Mouse (Mus musculus): Measurements from ENCODE around the gene Pilrb1. TPM values are rescaled to one million over a fixed set of nuclear protein-coding genes. Genes with fewer than 3 reads are reported as not detected.
"Not testable (repeated sequence)": the region's sequence is repeated elsewhere in the genome, so short reads cannot be mapped to it uniquely, and the experiment has no call there.

The Pilrb1 gene
- 0.47 TPM in 1 of 2 replicates, not detected in the other for polyA plus RNA-seq (2015; fragmentation: Nextera tagmentation; extraction: Ambion mirVana)

DNA sequence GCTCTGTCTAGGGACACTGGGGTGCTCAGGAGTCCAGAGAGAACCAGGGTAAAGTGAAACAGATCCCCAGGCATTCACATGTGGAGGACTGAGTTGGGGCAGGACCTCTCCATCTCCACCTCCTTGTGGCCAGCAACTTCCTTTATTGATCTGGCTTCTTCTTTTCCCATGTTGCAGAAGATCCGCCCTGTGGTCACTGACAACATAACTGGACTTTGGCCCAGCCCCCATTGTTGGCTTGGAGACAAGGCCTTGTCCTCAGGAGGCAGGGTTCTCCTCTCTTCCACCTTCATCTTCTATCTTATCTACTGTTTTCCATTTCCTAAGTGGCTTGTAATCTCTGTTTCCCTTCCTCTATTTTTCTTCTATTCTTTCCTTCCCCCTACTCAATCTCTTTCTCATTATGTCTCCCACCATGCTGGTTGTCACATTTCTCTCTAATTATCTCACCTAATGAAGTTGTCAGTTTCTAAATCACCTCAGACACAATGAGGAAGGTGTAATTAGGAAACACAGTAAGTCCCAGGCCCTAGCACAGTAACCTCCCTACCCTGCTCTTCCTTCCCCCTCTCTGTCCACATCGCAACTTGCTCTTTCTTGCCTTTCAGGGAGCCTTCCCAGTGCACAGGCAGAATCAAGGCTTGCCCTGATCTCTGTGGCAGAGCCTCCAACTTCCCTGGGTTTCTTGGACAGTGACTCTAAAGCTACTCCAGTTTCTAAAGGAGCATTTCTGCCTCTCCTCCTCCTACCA is at the start of gene Pilrb1:
Gene Pilrb1 (minus strand): TSS at position 147 of the 751 bp plus-strand sequence.
- not testable (repeated sequence) for ATAC-seq (ENCODE audit: low FRiP score, low TSS enrichment); H3K4me1 ChIP-seq (ENCODE audit: insufficient read depth, low read length); H3K27me3 ChIP-seq (ENCODE audit: insufficient read depth, low read length); H3K4me2 ChIP-seq (replicated peaks; ENCODE audit: low read depth, low read length); H3K9me3 ChIP-seq (ENCODE audit: low read length); H3K4me3 ChIP-seq (ENCODE audit: low read length); H3K9ac ChIP-seq (replicated peaks; ENCODE audit: low read length); H3K27ac ChIP-seq (ENCODE audit: low read length); H3K36me3 ChIP-seq (ENCODE audit: insufficient read depth, low read length)
- WGBS: 81% methylated on average over 2 of the region's 2 CpGs

DNA sequence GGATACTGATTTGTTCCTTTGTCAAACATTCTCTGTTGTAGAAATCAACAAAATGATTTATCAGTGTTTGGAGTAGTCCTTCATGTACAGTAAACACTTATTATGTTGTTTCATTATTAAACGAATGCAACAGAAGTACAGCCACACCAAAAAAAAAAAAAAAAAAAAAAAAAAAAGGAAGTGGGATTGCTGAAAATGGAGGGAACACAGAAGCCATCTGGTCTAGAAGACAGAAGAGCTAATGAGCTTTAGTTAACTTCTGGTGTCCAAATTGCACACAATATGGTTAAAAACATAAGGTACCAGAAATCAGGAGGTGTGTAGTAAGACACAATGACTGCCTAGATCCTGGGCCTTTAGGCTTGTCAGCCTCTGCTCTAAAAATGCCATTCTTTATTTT is 39.9 kb upstream of the Pilrb1 start:
- H3K9me3 ChIP-seq (ENCODE audit: low read length): no peaks in the 10 kb centered on the region
- no peak overlapping the region for H3K9ac ChIP-seq (replicated peaks; ENCODE audit: low read length)
- H3K27me3 ChIP-seq (ENCODE audit: insufficient read depth, low read length): no peaks in the 10 kb centered on the region
- H3K4me3 ChIP-seq (ENCODE audit: low read length): no peak overlapping the region
- 88% methylated on average over 1 of the region's 1 CpGs for WGBS
- H3K27ac ChIP-seq (ENCODE audit: low read length): no peak overlapping the region
- H3K4me2 ChIP-seq (replicated peaks; ENCODE audit: low read depth, low read length): no peak overlapping the region
- no peaks in the 10 kb centered on the region for H3K36me3 ChIP-seq (ENCODE audit: insufficient read depth, low read length)
- no peaks in the 10 kb centered on the region for H3K4me1 ChIP-seq (ENCODE audit: insufficient read depth, low read length)
- ATAC-seq (ENCODE audit: low FRiP score, low TSS enrichment): no peak

DNA sequence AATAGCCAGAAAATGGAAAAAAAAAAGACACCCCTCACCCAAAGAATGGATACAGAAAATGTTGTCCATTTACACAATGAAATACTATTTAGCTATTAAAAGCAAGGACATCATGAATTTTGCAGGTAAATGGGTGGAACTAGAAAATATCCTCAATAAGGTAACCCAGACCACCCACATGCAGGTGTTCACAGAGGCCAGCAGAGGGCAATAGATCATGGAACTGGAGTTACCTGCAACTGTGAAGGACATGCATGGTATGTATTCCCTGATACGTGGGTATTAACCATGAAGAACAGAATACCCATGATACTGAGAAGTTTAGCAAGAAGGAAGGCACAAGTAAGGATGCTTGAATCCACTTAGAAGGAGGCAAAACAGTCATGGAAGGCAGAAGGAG is 35.0 kb upstream of the Pilrb1 start:
- H3K27ac ChIP-seq (ENCODE audit: low read length): no peak overlapping the region
- no peaks in the 10 kb centered on the region for H3K9me3 ChIP-seq (ENCODE audit: low read length)
- H3K4me1 ChIP-seq (ENCODE audit: insufficient read depth, low read length): no peaks in the 10 kb centered on the region
- H3K4me2 ChIP-seq (replicated peaks; ENCODE audit: low read depth, low read length): no peak overlapping the region
- 41% methylated on average over 1 of the region's 1 CpGs for WGBS
- no peak overlapping the region for H3K4me3 ChIP-seq (ENCODE audit: low read length)
- H3K9ac ChIP-seq (replicated peaks; ENCODE audit: low read length): no peak overlapping the region
- ATAC-seq (ENCODE audit: low FRiP score, low TSS enrichment): no peak
- H3K36me3 ChIP-seq (ENCODE audit: insufficient read depth, low read length): no peaks in the 10 kb centered on the region
- no peaks in the 10 kb centered on the region for H3K27me3 ChIP-seq (ENCODE audit: insufficient read depth, low read length)

DNA sequence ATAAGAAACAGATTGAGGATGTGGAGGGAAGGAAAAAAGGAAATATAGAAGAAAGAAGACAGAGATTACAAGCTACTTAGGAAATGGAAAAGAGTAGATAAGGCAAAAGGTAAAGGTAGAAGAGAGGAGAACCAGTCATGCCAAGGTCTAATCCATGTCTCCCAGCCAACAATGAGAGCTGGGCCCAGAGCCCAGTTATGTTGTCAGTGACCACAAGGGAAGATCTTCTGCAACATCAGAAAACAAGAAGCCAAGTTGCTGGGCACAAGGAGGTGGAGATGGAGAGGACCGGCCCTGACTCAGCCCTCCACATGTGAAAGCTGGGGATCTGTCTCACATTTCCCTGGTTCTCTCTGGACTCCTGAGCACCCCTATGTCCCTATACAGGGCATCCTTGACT is 29.8 kb upstream of the Pilrb1 start:
- no peak overlapping the region for H3K27ac ChIP-seq (ENCODE audit: low read length)
- no peak overlapping the region for H3K4me3 ChIP-seq (ENCODE audit: low read length)
- H3K27me3 ChIP-seq (ENCODE audit: insufficient read depth, low read length): no peaks in the 10 kb centered on the region
- H3K4me2 ChIP-seq (replicated peaks; ENCODE audit: low read depth, low read length): no peak overlapping the region
- no peak overlapping the region for H3K9ac ChIP-seq (replicated peaks; ENCODE audit: low read length)
- H3K4me1 ChIP-seq (ENCODE audit: insufficient read depth, low read length): no peaks in the 10 kb centered on the region
- no peaks in the 10 kb centered on the region for H3K9me3 ChIP-seq (ENCODE audit: low read length)
- no peak for ATAC-seq (ENCODE audit: low FRiP score, low TSS enrichment)
- H3K36me3 ChIP-seq (ENCODE audit: insufficient read depth, low read length): no peaks in the 10 kb centered on the region
- 100% methylated on average over 1 of the region's 1 CpGs for WGBS

DNA sequence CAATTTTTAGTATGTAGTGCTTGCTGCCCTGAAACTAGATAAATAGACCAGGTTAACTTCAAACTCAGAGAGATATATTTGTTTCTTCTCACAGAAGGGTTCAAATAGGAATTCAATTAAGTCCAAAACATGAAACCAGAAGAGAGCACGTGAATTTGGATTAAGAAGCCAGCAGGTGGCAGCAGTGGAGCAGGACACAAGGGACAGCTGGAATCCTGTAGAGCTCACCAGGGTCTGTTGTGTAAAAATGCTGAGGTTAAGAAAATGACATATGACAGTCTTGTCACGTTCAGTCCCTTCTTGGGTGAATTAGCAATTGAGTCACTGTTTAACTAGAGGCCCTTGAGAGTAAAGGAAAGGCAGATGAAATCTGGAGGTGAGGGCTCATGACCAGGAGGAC is 28.0 kb upstream of the Pilrb1 start:
- Histone ChIP-seq H3K4me1 (ENCODE audit: insufficient read depth, low read length) (no peaks in the 10 kb centered on the region), H3K9me3 (ENCODE audit: low read length) (no peaks in the 10 kb centered on the region), H3K36me3 (ENCODE audit: insufficient read depth, low read length) (no peaks in the 10 kb centered on the region), H3K4me3 (ENCODE audit: low read length) (no peak overlapping the region), H3K4me2 (replicated peaks; ENCODE audit: low read depth, low read length) (no peak overlapping the region), H3K27me3 (ENCODE audit: insufficient read depth, low read length) (no peaks in the 10 kb centered on the region), H3K9ac (replicated peaks; ENCODE audit: low read length) (no peak overlapping the region), H3K27ac (ENCODE audit: low read length) (no peak overlapping the region)
- ATAC-seq (ENCODE audit: low FRiP score, low TSS enrichment): no peak
- 4% methylated on average over 2 of the region's 2 CpGs for WGBS

DNA sequence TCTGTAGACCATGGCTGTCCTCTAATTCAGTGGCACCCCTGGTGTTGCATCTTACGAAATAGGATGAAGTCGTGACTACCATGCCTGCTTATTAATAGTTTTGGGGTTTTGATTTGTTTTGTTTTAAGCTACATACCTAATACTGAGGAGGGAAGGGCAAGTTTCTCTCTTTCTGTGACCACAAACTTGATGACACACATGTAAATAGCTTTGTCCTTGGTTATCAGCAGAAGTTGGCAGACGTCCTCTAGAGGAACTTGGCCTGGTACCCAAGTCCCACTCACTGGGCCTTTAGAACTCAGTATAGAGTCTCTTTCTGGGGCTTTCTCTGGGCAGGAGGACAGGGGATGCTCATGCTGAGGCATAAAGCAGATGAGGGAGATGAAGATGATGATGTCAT is 25.4 kb upstream of the Pilrb1 start:
- Histone ChIP-seq H3K27me3 (ENCODE audit: insufficient read depth, low read length) (no peaks in the 10 kb centered on the region), H3K9me3 (ENCODE audit: low read length) (no peaks in the 10 kb centered on the region), H3K9ac (replicated peaks; ENCODE audit: low read length) (no peak overlapping the region), H3K4me2 (replicated peaks; ENCODE audit: low read depth, low read length) (no peak overlapping the region), H3K4me3 (ENCODE audit: low read length) (no peak overlapping the region), H3K4me1 (ENCODE audit: insufficient read depth, low read length) (no peaks in the 10 kb centered on the region), H3K36me3 (ENCODE audit: insufficient read depth, low read length) (no peaks in the 10 kb centered on the region), H3K27ac (ENCODE audit: low read length) (no peak overlapping the region)
- no peak for ATAC-seq (ENCODE audit: low FRiP score, low TSS enrichment)
- WGBS: 85% methylated on average over 3 of the region's 3 CpGs

DNA sequence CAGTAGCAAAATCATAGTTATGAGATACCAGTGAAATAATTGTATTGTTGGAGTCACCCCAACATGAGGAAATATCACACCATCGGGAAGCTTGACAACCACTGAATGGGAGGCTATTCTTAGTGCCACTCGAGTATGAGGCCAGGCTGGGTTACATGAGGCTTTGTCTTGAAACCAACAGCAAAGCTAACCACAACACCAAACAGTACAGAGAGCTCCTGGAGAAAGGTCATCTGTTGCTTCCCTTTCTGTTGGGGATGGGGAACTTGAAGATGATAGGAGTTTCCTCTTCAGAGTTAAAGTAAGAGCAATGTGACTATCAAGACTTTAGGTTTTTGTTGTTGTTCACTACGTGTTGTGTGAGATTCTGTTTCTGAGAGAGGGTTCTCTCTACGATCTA is 25.0 kb upstream of the Pilrb1 start:
- Histone ChIP-seq H3K4me3 (ENCODE audit: low read length) (no peak overlapping the region), H3K27me3 (ENCODE audit: insufficient read depth, low read length) (no peaks in the 10 kb centered on the region), H3K4me1 (ENCODE audit: insufficient read depth, low read length) (no peaks in the 10 kb centered on the region), H3K36me3 (ENCODE audit: insufficient read depth, low read length) (no peaks in the 10 kb centered on the region), H3K27ac (ENCODE audit: low read length) (no peak overlapping the region), H3K9me3 (ENCODE audit: low read length) (no peaks in the 10 kb centered on the region), H3K4me2 (replicated peaks; ENCODE audit: low read depth, low read length) (no peak overlapping the region), H3K9ac (replicated peaks; ENCODE audit: low read length) (no peak overlapping the region)
- 75% methylated on average over 4 of the region's 4 CpGs for WGBS
- no peak for ATAC-seq (ENCODE audit: low FRiP score, low TSS enrichment)

DNA sequence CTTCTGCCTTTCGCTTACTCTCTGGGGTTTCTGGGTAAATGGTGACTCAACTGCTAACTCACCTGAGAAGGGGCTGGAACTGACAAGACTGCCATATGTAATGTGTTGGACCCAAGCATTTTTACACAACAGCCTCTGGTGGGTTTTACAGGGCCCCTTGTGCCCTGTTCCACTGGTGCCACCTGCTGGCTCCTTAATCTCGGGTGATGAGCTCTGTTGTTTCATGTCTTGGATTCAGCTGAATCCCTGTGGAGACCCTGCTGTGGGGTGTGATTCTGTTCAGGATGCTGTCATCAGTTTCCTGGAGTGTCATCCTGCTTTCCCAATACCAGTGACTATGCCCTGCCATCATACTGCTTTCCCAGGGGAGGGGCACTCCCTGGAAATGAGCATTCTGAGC is 20.0 kb upstream of the Pilrb1 start:
- no peak for ATAC-seq (ENCODE audit: low FRiP score, low TSS enrichment)
- H3K27me3 ChIP-seq (ENCODE audit: insufficient read depth, low read length): no peaks in the 10 kb centered on the region
- no peaks in the 10 kb centered on the region for H3K36me3 ChIP-seq (ENCODE audit: insufficient read depth, low read length)
- H3K9me3 ChIP-seq (ENCODE audit: low read length): no peaks in the 10 kb centered on the region
- no peak overlapping the region for H3K27ac ChIP-seq (ENCODE audit: low read length)
- H3K4me2 ChIP-seq (replicated peaks; ENCODE audit: low read depth, low read length): no peak overlapping the region
- H3K9ac ChIP-seq (replicated peaks; ENCODE audit: low read length): no peak overlapping the region
- H3K4me1 ChIP-seq (ENCODE audit: insufficient read depth, low read length): no peaks in the 10 kb centered on the region
- H3K4me3 ChIP-seq (ENCODE audit: low read length): no peak overlapping the region
- WGBS: 51% methylated on average over 2 of the region's 2 CpGs

DNA sequence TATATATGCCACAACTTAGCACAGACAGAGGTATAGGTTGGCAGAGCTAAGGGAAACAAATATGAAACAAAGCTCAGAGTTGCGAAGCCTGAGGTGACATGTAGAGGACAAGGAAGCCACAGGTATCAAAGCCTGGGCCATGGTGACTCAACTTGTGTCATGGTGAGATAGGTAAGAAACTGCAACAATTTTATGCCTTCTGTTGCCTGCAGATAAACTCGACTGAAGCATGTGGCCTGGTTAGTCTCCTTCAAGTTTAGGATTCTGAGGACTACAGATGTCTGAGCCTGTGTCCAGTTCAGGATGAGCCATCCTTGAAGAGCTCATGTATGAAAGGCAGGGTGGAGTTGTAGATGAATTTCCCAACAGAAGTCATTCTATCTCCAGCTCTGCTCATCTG is 17.1 kb upstream of the Pilrb1 start:
- no peak overlapping the region for H3K27ac ChIP-seq (ENCODE audit: low read length)
- WGBS: 88% methylated on average over 2 of the region's 2 CpGs
- H3K4me2 ChIP-seq (replicated peaks; ENCODE audit: low read depth, low read length): no peak overlapping the region
- ATAC-seq (ENCODE audit: low FRiP score, low TSS enrichment): no peak
- H3K9ac ChIP-seq (replicated peaks; ENCODE audit: low read length): no peak overlapping the region
- H3K36me3 ChIP-seq (ENCODE audit: insufficient read depth, low read length): no peaks in the 10 kb centered on the region
- H3K9me3 ChIP-seq (ENCODE audit: low read length): no peaks in the 10 kb centered on the region
- H3K27me3 ChIP-seq (ENCODE audit: insufficient read depth, low read length): no peaks in the 10 kb centered on the region
- H3K4me3 ChIP-seq (ENCODE audit: low read length): no peak overlapping the region
- H3K4me1 ChIP-seq (ENCODE audit: insufficient read depth, low read length): no peaks in the 10 kb centered on the region

DNA sequence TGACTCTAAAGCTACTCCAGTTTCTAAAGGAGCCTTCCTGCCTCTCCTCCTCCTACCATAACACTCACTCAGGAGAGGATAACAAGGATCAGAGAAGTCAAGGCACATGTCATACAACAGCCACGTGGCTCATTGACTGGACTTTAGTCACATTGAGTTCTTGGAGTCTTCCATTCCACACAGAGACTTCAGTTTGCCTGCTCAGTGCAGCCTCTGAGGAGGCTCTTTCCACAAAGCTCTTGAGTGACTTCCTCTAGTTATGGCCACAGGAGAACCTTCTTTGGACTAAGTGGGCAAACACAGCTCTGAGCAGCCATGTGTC is 14.4 kb upstream of the Pilrb1 start:
- H3K36me3 ChIP-seq (ENCODE audit: insufficient read depth, low read length); H3K9me3 ChIP-seq (ENCODE audit: low read length); ATAC-seq (ENCODE audit: low FRiP score, low TSS enrichment): not testable (repeated sequence)

More for the DNA sequence above, 14.4 kb upstream of the Pilrb1 start:
- WGBS: 47% methylated on average over 1 of the region's 1 CpGs
- not testable (repeated sequence) for H3K4me3 ChIP-seq (ENCODE audit: low read length); H3K9ac ChIP-seq (replicated peaks; ENCODE audit: low read length); H3K27me3 ChIP-seq (ENCODE audit: insufficient read depth, low read length); H3K4me2 ChIP-seq (replicated peaks; ENCODE audit: low read depth, low read length); H3K27ac ChIP-seq (ENCODE audit: low read length); H3K4me1 ChIP-seq (ENCODE audit: insufficient read depth, low read length)

Data from kidney, embryonic 16.5 days (tissue).